15 mouse cellular contexts compared by ENCODE assay signal in genomic region chr2:158080622-158081241, GRCm38 (mm10). TPM values are rescaled to one million over a fixed set of nuclear protein-coding genes. Genes with fewer than 3 reads are reported as not detected.
DNase-seq lines count a peak whose midpoint lies in the region; ATAC-seq lines count a peak whose summit lies in the region.
"Had no signal": no experiment of that assay in that cellular context is flagged by ENCODE, and none has a peak within 500 bp of the region (broad histone marks: within the 10 kb centered on the region; RNA-seq: fewer than 3 reads in every experiment).

No protein-coding gene starts in this region.

- ATAC-seq in intestine, embryonic 14.5 days (replicated peaks; ENCODE audit: low FRiP score, low TSS enrichment, low read depth) = peak; percentile 73; the same call in 1 of the 2 replicates
- 0 out of 2 replicates have a peak, but pooled peaks have one; percentile 21 for ATAC-seq in liver, embryonic 11.5 days (replicated peaks; ENCODE audit: low FRiP score)
- peak; percentile 73 for ATAC-seq in stomach, embryonic 14.5 days (ENCODE audit: insufficient number of reproducible peaks, insufficient read depth, low FRiP score, low read depth)
- no peak for ATAC-seq in CD4-positive, CD25-positive, alpha-beta regulatory T cell, adult 4 months
- ATAC-seq: forebrain, embryonic 15.5 days; inflammation-experienced regulatory T-cells, adult 6 months had no signal

- H3K9ac ChIP-seq in intestine, embryonic 14.5 days (ENCODE audit: low read length) = no peak overlapping the region
- H3K9ac ChIP-seq in liver, embryonic 11.5 days (ENCODE audit: low read depth, low read length) = no peak overlapping the region
- no peak overlapping the region for H3K9ac ChIP-seq in stomach, embryonic 14.5 days (replicated peaks; ENCODE audit: low read depth, low read length)
- H3K9ac ChIP-seq: forebrain, embryonic 15.5 days; limb, embryonic 13.5 days had no signal

- DNase-seq in kidney, adult 11 months = peak; percentile 50
- no peak for DNase-seq in kidney, postnatal 14 days
- no peak for DNase-seq in intestine, embryonic 14.5 days (ENCODE audit: low spot score)
- DNase-seq in liver, embryonic 11.5 days (ENCODE audit: low spot score) = no peak
- DNase-seq in embryo, embryonic 10 days (ENCODE audit: low spot score) = no peak
- no peak for DNase-seq in spleen, postnatal 36 days (ENCODE audit: low spot score in 2 of 2)
- DNase-seq: adrenal gland, adult 8-10 months; cerebellum, adult 11-12 months had no signal

- no peak overlapping the region for H3K4me2 ChIP-seq in intestine, embryonic 14.5 days (ENCODE audit: low read length)
- H3K4me2 ChIP-seq in liver, embryonic 11.5 days = no peak overlapping the region
- no peak overlapping the region for H3K4me2 ChIP-seq in stomach, embryonic 14.5 days (replicated peaks; ENCODE audit: low read depth, low read length)
- H3K4me2 ChIP-seq: forebrain, embryonic 15.5 days; limb, embryonic 13.5 days had no signal

- H3K36me3 ChIP-seq in intestine, embryonic 14.5 days (ENCODE audit: control insufficient read depth, insufficient read depth, low read length) = peaks cover 22% of the 10 kb centered on the region
- peaks cover 16% of the 10 kb centered on the region for H3K36me3 ChIP-seq in liver, embryonic 11.5 days (ENCODE audit: control insufficient read depth, insufficient read depth, low read length)
- peaks cover 21% of the 10 kb centered on the region for H3K36me3 ChIP-seq in stomach, embryonic 14.5 days (ENCODE audit: control insufficient read depth, insufficient read depth, low read length)

- H3K4me3 ChIP-seq in intestine, embryonic 14.5 days (ENCODE audit: low read depth, low read length) = no peak overlapping the region
- H3K4me3 ChIP-seq in liver, embryonic 11.5 days (ENCODE audit: low read depth, low read length) = no peak overlapping the region
- no peak overlapping the region for H3K4me3 ChIP-seq in stomach, embryonic 14.5 days (ENCODE audit: low read depth, low read length)
- H3K4me3 ChIP-seq: erythroblast, embryonic 14.5 days; forebrain, embryonic 15.5 days; limb, embryonic 13.5 days had no signal

- peak overlapping the region; percentile 47 for H3K27ac ChIP-seq in intestine, embryonic 14.5 days (ENCODE audit: low read depth)
- peak overlapping the region; percentile 46; the same call in 1 of the 2 replicates for H3K27ac ChIP-seq in liver, embryonic 11.5 days (ENCODE audit: low read depth, low read length)
- H3K27ac ChIP-seq in stomach, embryonic 14.5 days (ENCODE audit: low read length) = peak overlapping the region; percentile 78; the same call in 1 of the 2 replicates
- H3K27ac ChIP-seq: forebrain, embryonic 15.5 days; limb, embryonic 13.5 days had no signal

- peaks cover 11% of the 10 kb centered on the region; the same call in 1 of the 2 replicates for H3K4me1 ChIP-seq in intestine, embryonic 14.5 days (replicated peaks; ENCODE audit: control insufficient read depth, insufficient read depth, low read length)
- H3K4me1 ChIP-seq in liver, embryonic 11.5 days (replicated peaks; ENCODE audit: control insufficient read depth, insufficient read depth, low read length) = peaks cover 5% of the 10 kb centered on the region; the same call in 1 of the 2 replicates
- H3K4me1 ChIP-seq in stomach, embryonic 14.5 days (ENCODE audit: control insufficient read depth, insufficient read depth, low read length) = peaks cover 21% of the 10 kb centered on the region; the same call in 1 of the 2 replicates

- H3K27me3 ChIP-seq in intestine, embryonic 14.5 days (replicated peaks; ENCODE audit: control insufficient read depth, insufficient read depth, low read length) = no peaks in the 10 kb centered on the region
- H3K27me3 ChIP-seq in liver, embryonic 11.5 days (replicated peaks; ENCODE audit: control insufficient read depth, insufficient read depth, low read length) = no peaks in the 10 kb centered on the region
- no peaks in the 10 kb centered on the region for H3K27me3 ChIP-seq in stomach, embryonic 14.5 days (ENCODE audit: control insufficient read depth, insufficient read depth, low read length)
- H3K27me3 ChIP-seq: CH12.LX; forebrain, embryonic 15.5 days; limb, embryonic 13.5 days had no signal

- 63% methylated on average over 9 of the region's 9 CpGs for WGBS in intestine, embryonic 14.5 days
- WGBS in liver, embryonic 11.5 days = 73% methylated on average over 9 of the region's 9 CpGs
- 59% methylated on average over 9 of the region's 9 CpGs for WGBS in stomach, embryonic 14.5 days

- H3K9me3 ChIP-seq in intestine, embryonic 14.5 days (ENCODE audit: control insufficient read depth, low read length) = no peaks in the 10 kb centered on the region
- H3K9me3 ChIP-seq in liver, embryonic 11.5 days (ENCODE audit: control insufficient read depth, low read length) = no peaks in the 10 kb centered on the region
- no peaks in the 10 kb centered on the region for H3K9me3 ChIP-seq in stomach, embryonic 14.5 days (ENCODE audit: control insufficient read depth, low read depth, low read length)
- H3K9me3 ChIP-seq: forebrain, embryonic 15.5 days; limb, embryonic 13.5 days had no signal

RNA-seq across cellular contexts. Expression of gene Rprd1b, which starts 52.4 kb away (rescaled TPM):
- polyA plus RNA-seq in intestine, embryonic 14.5 days (2014; fragmentation: Nextera tagmentation; extraction: Ambion mirVana) = 44.6 and 48.2 TPM in 2 replicates
- polyA plus RNA-seq in liver, embryonic 11.5 days (2014; fragmentation: Nextera tagmentation; extraction: Ambion mirVana) = 48.2 and 52.5 TPM in 2 replicates
- 54.5 and 57.0 TPM in 2 replicates for polyA plus RNA-seq in stomach, embryonic 14.5 days (2014; fragmentation: Nextera tagmentation; extraction: Ambion mirVana)
- 10 to 100 TPM; 23.2 to 24.7 TPM for polyA plus RNA-seq in CD4-positive, CD25-positive, alpha-beta regulatory T cell, adult 4 months (2017; shearing (Covaris generic))

RNA-seq across cellular contexts. Expression of gene Tti1, which starts 52.5 kb away (rescaled TPM):
- polyA plus RNA-seq in intestine, embryonic 14.5 days (2014; fragmentation: Nextera tagmentation; extraction: Ambion mirVana) = 24.4 and 25.5 TPM in 2 replicates
- 30.2 and 34.3 TPM in 2 replicates for polyA plus RNA-seq in liver, embryonic 11.5 days (2014; fragmentation: Nextera tagmentation; extraction: Ambion mirVana)
- 21.1 and 21.8 TPM in 2 replicates for polyA plus RNA-seq in stomach, embryonic 14.5 days (2014; fragmentation: Nextera tagmentation; extraction: Ambion mirVana)
- polyA plus RNA-seq in CD4-positive, CD25-positive, alpha-beta regulatory T cell, adult 4 months (2017; shearing (Covaris generic)) = 10 to 100 TPM; 23.4 to 37.0 TPM
